Mouse (Mus musculus) kidney, postnatal 36 days (tissue): ENCODE measurements around the gene Hirip3.

Experiments
- DNase-seq, 2 experiments: peaks; one replicate each; pipeline ENCODE4 v3.0.0; 2021 to 2022; ENCODE audit warnings: mixed read lengths in 2 of 2

The Hirip3 gene

GRCm38 (mm10) chr7:126861429-126862130 is at the start of gene Hirip3:
Gene Hirip3, plus strand, starts transcription at chr7:126861972.
- DNase-seq, result peak; percentile 97 to 99

- DNase-seq, result no peak
Observed at GRCm38 (mm10) chr7:126815726-126816222, 46.0 kb upstream of the Hirip3 start.

GRCm38 (mm10) chr7:126816494-126816893 is 45.3 kb upstream of the Hirip3 start:
- no peak for DNase-seq

GRCm38 (mm10) chr7:126817595-126817994 is 44.2 kb upstream of the Hirip3 start:
- no peak for DNase-seq

GRCm38 (mm10) chr7:126818818-126819217 is 43.0 kb upstream of the Hirip3 start:
- no peak for DNase-seq

GRCm38 (mm10) chr7:126821835-126822511 is 39.8 kb upstream of the Hirip3 start:
- peak; percentile 79 to 91 for DNase-seq

GRCm38 (mm10) chr7:126822741-126823140 is 39.0 kb upstream of the Hirip3 start:
- peak; percentile 16 to 37 for DNase-seq

GRCm38 (mm10) chr7:126823202-126823711 is 38.5 kb upstream of the Hirip3 start:
- no peak for DNase-seq

- no peak for DNase-seq
Observed at GRCm38 (mm10) chr7:126823940-126824339, 37.8 kb upstream of the Hirip3 start.

- DNase-seq, result peak in 1 of 2 experiments; percentile 57
Observed at GRCm38 (mm10) chr7:126825403-126825802, 36.4 kb upstream of the Hirip3 start.

- no peak for DNase-seq
Observed at GRCm38 (mm10) chr7:126825952-126826351, 35.8 kb upstream of the Hirip3 start.

- DNase-seq, result no peak
Observed at GRCm38 (mm10) chr7:126831539-126831938, 30.2 kb upstream of the Hirip3 start, which contains the start of gene 4930451I11Rik. Gene 4930451I11Rik, minus strand, starts transcription at chr7:126831639.

- DNase-seq, result peak; percentile 87 to 92
Observed at GRCm38 (mm10) chr7:126832036-126832598, 29.7 kb upstream of the Hirip3 start.

- DNase-seq, result no peak
Observed at GRCm38 (mm10) chr7:126833294-126833693, 28.5 kb upstream of the Hirip3 start.

- DNase-seq, result no peak
Observed at GRCm38 (mm10) chr7:126843276-126843675, 18.5 kb upstream of the Hirip3 start.

- no peak for DNase-seq
Observed at GRCm38 (mm10) chr7:126845516-126845915, 16.3 kb upstream of the Hirip3 start.

GRCm38 (mm10) chr7:126847116-126847420 is 14.7 kb upstream of the Hirip3 start, which contains the start of gene Doc2a:
Gene Doc2a, plus strand, starts transcription at chr7:126847416.
- DNase-seq, result no peak

GRCm38 (mm10) chr7:126847421-126848398 is 14.1 kb upstream of the Hirip3 start:
- no peak for DNase-seq

GRCm38 (mm10) chr7:126848794-126849193 is 13.0 kb upstream of the Hirip3 start:
- DNase-seq, result no peak

- DNase-seq, result no peak
Observed at GRCm38 (mm10) chr7:126850161-126850560, 11.6 kb upstream of the Hirip3 start.

- no peak for DNase-seq
Observed at GRCm38 (mm10) chr7:126851192-126851591, 10.6 kb upstream of the Hirip3 start.

GRCm38 (mm10) chr7:126853454-126853853 is 8.3 kb upstream of the Hirip3 start:
- peak; percentile 81 to 83 for DNase-seq
